Mouse (Mus musculus): Measurements from ENCODE around the gene Gabrb3. TPM values are rescaled to one million over a fixed set of nuclear protein-coding genes. Genes with fewer than 3 reads are reported as not detected.

The Gabrb3 gene
- polyA plus RNA-seq, 1 experiment from 2014 or later, result 0.58 TPM

- Histone ChIP-seq H3K4me3 (ENCODE audit: low read length) (no peak overlapping the region), H3K27me3 (ENCODE audit: control insufficient read depth, insufficient read depth, low read length) (no peaks in the 10 kb centered on the region), H3K4me1 (ENCODE audit: control insufficient read depth, insufficient read depth, low read length) (no peaks in the 10 kb centered on the region), H3K36me3 (ENCODE audit: control insufficient read depth, insufficient read depth) (no peaks in the 10 kb centered on the region), H3K9ac (ENCODE audit: low read length) (no peak overlapping the region), H3K4me2 (ENCODE audit: low read depth, low read length) (no peak overlapping the region), H3K27ac (ENCODE audit: low read length) (no peak overlapping the region), H3K9me3 (replicated peaks; ENCODE audit: control insufficient read depth, low read length) (no peaks in the 10 kb centered on the region)
- WGBS, result 59% methylated on average over 1 of the region's 1 CpGs
- no peak for ATAC-seq (replicated peaks; ENCODE audit: extremely low read depth, insufficient read depth, low FRiP score)
Observed at GRCm38 (mm10) chr7:57640796-57641195, 221.3 kb downstream of the Gabrb3 start.

- H3K9ac ChIP-seq (ENCODE audit: low read length), result no peak overlapping the region
- no peak overlapping the region for H3K4me3 ChIP-seq (ENCODE audit: low read length)
- no peak overlapping the region for H3K27ac ChIP-seq (ENCODE audit: low read length)
- no peaks in the 10 kb centered on the region for H3K36me3 ChIP-seq (ENCODE audit: control insufficient read depth, insufficient read depth)
- no peaks in the 10 kb centered on the region for H3K9me3 ChIP-seq (replicated peaks; ENCODE audit: control insufficient read depth, low read length)
- no peak for ATAC-seq (replicated peaks; ENCODE audit: extremely low read depth, insufficient read depth, low FRiP score)
- no peak overlapping the region for H3K4me2 ChIP-seq (ENCODE audit: low read depth, low read length)
- 65% methylated on average over 2 of the region's 2 CpGs for WGBS
- H3K4me1 ChIP-seq (ENCODE audit: control insufficient read depth, insufficient read depth, low read length), result no peaks in the 10 kb centered on the region
- H3K27me3 ChIP-seq (ENCODE audit: control insufficient read depth, insufficient read depth, low read length), result no peaks in the 10 kb centered on the region
Observed at GRCm38 (mm10) chr7:57647345-57647744, 227.9 kb downstream of the Gabrb3 start.

- ATAC-seq (replicated peaks; ENCODE audit: extremely low read depth, insufficient read depth, low FRiP score), result no peak
- H3K9me3 ChIP-seq (replicated peaks; ENCODE audit: control insufficient read depth, low read length), result no peaks in the 10 kb centered on the region
- WGBS, result 84% methylated on average over 4 of the region's 4 CpGs
Observed at GRCm38 (mm10) chr7:57648136-57648755, 228.8 kb downstream of the Gabrb3 start.

GRCm38 (mm10) chr7:57677352-57677751 lies 257.9 kb downstream of the Gabrb3 start:
- Histone ChIP-seq H3K9me3 (replicated peaks; ENCODE audit: control insufficient read depth, low read length) (no peaks in the 10 kb centered on the region), H3K36me3 (ENCODE audit: control insufficient read depth, insufficient read depth) (no peaks in the 10 kb centered on the region), H3K4me2 (ENCODE audit: low read depth, low read length) (no peak overlapping the region), H3K27me3 (ENCODE audit: control insufficient read depth, insufficient read depth, low read length) (no peaks in the 10 kb centered on the region), H3K9ac (ENCODE audit: low read length) (no peak overlapping the region), H3K4me1 (ENCODE audit: control insufficient read depth, insufficient read depth, low read length) (no peaks in the 10 kb centered on the region), H3K27ac (ENCODE audit: low read length) (no peak overlapping the region), H3K4me3 (ENCODE audit: low read length) (no peak overlapping the region)
- no peak for ATAC-seq (replicated peaks; ENCODE audit: extremely low read depth, insufficient read depth, low FRiP score)
- WGBS, result 75% methylated on average over 6 of the region's 6 CpGs

More at GRCm38 (mm10) chr7:57648136-57648755, 228.8 kb downstream of the Gabrb3 start:
- Histone ChIP-seq H3K4me3 (ENCODE audit: low read length) (no peak overlapping the region), H3K27me3 (ENCODE audit: control insufficient read depth, insufficient read depth, low read length) (no peaks in the 10 kb centered on the region), H3K4me1 (ENCODE audit: control insufficient read depth, insufficient read depth, low read length) (no peaks in the 10 kb centered on the region), H3K36me3 (ENCODE audit: control insufficient read depth, insufficient read depth) (no peaks in the 10 kb centered on the region), H3K27ac (ENCODE audit: low read length) (no peak overlapping the region), H3K4me2 (ENCODE audit: low read depth, low read length) (no peak overlapping the region), H3K9ac (ENCODE audit: low read length) (no peak overlapping the region)

- Histone ChIP-seq H3K4me2 (ENCODE audit: low read depth, low read length) (no peak overlapping the region), H3K27me3 (ENCODE audit: control insufficient read depth, insufficient read depth, low read length) (no peaks in the 10 kb centered on the region), H3K4me3 (ENCODE audit: low read length) (no peak overlapping the region), H3K27ac (ENCODE audit: low read length) (no peak overlapping the region), H3K9me3 (replicated peaks; ENCODE audit: control insufficient read depth, low read length) (no peaks in the 10 kb centered on the region), H3K36me3 (ENCODE audit: control insufficient read depth, insufficient read depth) (no peaks in the 10 kb centered on the region), H3K9ac (ENCODE audit: low read length) (no peak overlapping the region), H3K4me1 (ENCODE audit: control insufficient read depth, insufficient read depth, low read length) (no peaks in the 10 kb centered on the region)
- no peak for ATAC-seq (replicated peaks; ENCODE audit: extremely low read depth, insufficient read depth, low FRiP score)
- 68% methylated on average over 4 of the region's 4 CpGs for WGBS
Observed at GRCm38 (mm10) chr7:57689836-57690235, 270.3 kb downstream of the Gabrb3 start.

GRCm38 (mm10) chr7:57700370-57700769 lies 280.9 kb downstream of the Gabrb3 start:
- Histone ChIP-seq H3K9me3 (replicated peaks; ENCODE audit: control insufficient read depth, low read length) (no peaks in the 10 kb centered on the region), H3K4me2 (ENCODE audit: low read depth, low read length) (peak overlapping the region; percentile 24; the same call in 1 of the 2 replicates), H3K9ac (ENCODE audit: low read length) (no peak overlapping the region), H3K36me3 (ENCODE audit: control insufficient read depth, insufficient read depth) (no peaks in the 10 kb centered on the region), H3K27ac (ENCODE audit: low read length) (peak overlapping the region; percentile 78), H3K4me1 (ENCODE audit: control insufficient read depth, insufficient read depth, low read length) (peaks cover 15% of the 10 kb centered on the region), H3K27me3 (ENCODE audit: control insufficient read depth, insufficient read depth, low read length) (no peaks in the 10 kb centered on the region), H3K4me3 (ENCODE audit: low read length) (no peak overlapping the region)
- ATAC-seq (replicated peaks; ENCODE audit: extremely low read depth, insufficient read depth, low FRiP score), result peak; percentile 90
- 42% methylated on average over 7 of the region's 7 CpGs for WGBS

- Histone ChIP-seq H3K4me2 (ENCODE audit: low read depth, low read length) (no peak overlapping the region), H3K9me3 (replicated peaks; ENCODE audit: control insufficient read depth, low read length) (no peaks in the 10 kb centered on the region), H3K27ac (ENCODE audit: low read length) (peak overlapping the region; percentile 78), H3K36me3 (ENCODE audit: control insufficient read depth, insufficient read depth) (no peaks in the 10 kb centered on the region), H3K27me3 (ENCODE audit: control insufficient read depth, insufficient read depth, low read length) (no peaks in the 10 kb centered on the region), H3K4me1 (ENCODE audit: control insufficient read depth, insufficient read depth, low read length) (peaks cover 15% of the 10 kb centered on the region), H3K4me3 (ENCODE audit: low read length) (no peak overlapping the region), H3K9ac (ENCODE audit: low read length) (no peak overlapping the region)
- no peak for ATAC-seq (replicated peaks; ENCODE audit: extremely low read depth, insufficient read depth, low FRiP score)
Observed at GRCm38 (mm10) chr7:57701046-57701445, 281.6 kb downstream of the Gabrb3 start.

GRCm38 (mm10) chr7:57703580-57703979 lies 284.1 kb downstream of the Gabrb3 start:
- Histone ChIP-seq H3K4me1 (ENCODE audit: control insufficient read depth, insufficient read depth, low read length) (peaks cover 23% of the 10 kb centered on the region), H3K27ac (ENCODE audit: low read length) (peak overlapping the region; percentile 73), H3K9me3 (replicated peaks; ENCODE audit: control insufficient read depth, low read length) (no peaks in the 10 kb centered on the region), H3K27me3 (ENCODE audit: control insufficient read depth, insufficient read depth, low read length) (no peaks in the 10 kb centered on the region), H3K4me3 (ENCODE audit: low read length) (no peak overlapping the region), H3K9ac (ENCODE audit: low read length) (no peak overlapping the region), H3K36me3 (ENCODE audit: control insufficient read depth, insufficient read depth) (no peaks in the 10 kb centered on the region), H3K4me2 (ENCODE audit: low read depth, low read length) (no peak overlapping the region)
- WGBS, result 28% methylated on average over 1 of the region's 1 CpGs
- 0 out of 2 replicates have a peak, but pooled peaks have one; percentile 37 for ATAC-seq (replicated peaks; ENCODE audit: extremely low read depth, insufficient read depth, low FRiP score)

- H3K9me3 ChIP-seq (replicated peaks; ENCODE audit: control insufficient read depth, low read length), result no peaks in the 10 kb centered on the region
- no peak overlapping the region for H3K9ac ChIP-seq (ENCODE audit: low read length)
- no peak for ATAC-seq (replicated peaks; ENCODE audit: extremely low read depth, insufficient read depth, low FRiP score)
- H3K27me3 ChIP-seq (ENCODE audit: control insufficient read depth, insufficient read depth, low read length), result no peaks in the 10 kb centered on the region
- H3K36me3 ChIP-seq (ENCODE audit: control insufficient read depth, insufficient read depth), result no peaks in the 10 kb centered on the region
- H3K4me2 ChIP-seq (ENCODE audit: low read depth, low read length), result no peak overlapping the region
- H3K27ac ChIP-seq (ENCODE audit: low read length), result no peak overlapping the region
- H3K4me3 ChIP-seq (ENCODE audit: low read length), result no peak overlapping the region
- 89% methylated on average over 6 of the region's 6 CpGs for WGBS
- peaks cover 17% of the 10 kb centered on the region for H3K4me1 ChIP-seq (ENCODE audit: control insufficient read depth, insufficient read depth, low read length)
Observed at GRCm38 (mm10) chr7:57706092-57706491, 286.6 kb downstream of the Gabrb3 start.
